Mouse (Mus musculus) kidney, embryonic 14.5 days (tissue): ENCODE data around the gene Gm38393. TPM values are rescaled to one million over a fixed set of nuclear protein-coding genes. Genes with fewer than 3 reads are reported as not detected.

Experiments used
- polyA plus RNA-seq: library from polyadenylated mRNA; unstranded; fragments of >200 nt; fragmentation: Nextera tagmentation; extraction: Ambion mirVana; gene quantifications from 2 replicates; pipeline ENCODE4 v1.2.1, GENCODE M21; 2014

The Gm38393 gene
- polyA plus RNA-seq, 1 experiment from 2014 or later: 1.1 TPM

Other genes with a start within 250 kb of the Gm38393 start
- 21.6 and 25.3 TPM in 2 replicates for gene Snurf, start within 50 bp of the Gm38393 start, polyA plus RNA-seq
- 40.1 and 42.6 TPM in 2 replicates for gene Snrpn, start 135.2 kb upstream of the Gm38393 start, polyA plus RNA-seq